Mouse (Mus musculus): ENCODE results near the gene Ptrhd1. TPM values are rescaled to one million over a fixed set of nuclear protein-coding genes. Genes with fewer than 3 reads are reported as not detected.

Gene Ptrhd1
- total and polyA plus RNA-seq, 3 experiments: 3.6 to 9.3 (median 6.7) TPM

DNA sequence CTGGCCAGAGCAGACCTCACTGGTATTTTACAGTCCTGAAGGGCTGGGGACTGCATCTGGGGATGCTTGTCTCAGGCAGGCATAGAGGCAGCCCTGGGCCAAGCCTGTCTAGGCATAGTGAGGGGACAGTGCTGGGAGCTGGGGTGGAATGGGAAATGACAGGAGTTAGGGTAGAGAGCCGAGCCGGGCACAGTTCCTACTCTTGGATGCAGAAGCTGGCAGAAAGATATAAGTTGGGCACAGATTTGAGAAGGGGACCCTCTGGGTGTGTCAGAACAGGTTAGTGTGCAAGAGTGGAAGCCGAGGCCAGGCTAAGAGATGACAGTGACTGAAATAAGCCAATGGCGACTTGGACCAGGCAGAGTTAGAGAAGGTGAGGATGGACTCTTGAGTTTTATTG lies 31.6 kb upstream of the Ptrhd1 start:
- no peaks in the 10 kb centered on the region for H3K9me3 ChIP-seq (replicated peaks; ENCODE audit: low read length)
- no peak overlapping the region for H3K27ac ChIP-seq (ENCODE audit: insufficient read depth, low read depth)
- no peaks in the 10 kb centered on the region; a peak in 2 of 4 replicates for H3K4me1 ChIP-seq (ENCODE audit: control insufficient read depth in 1 of 2, insufficient read depth in 2 of 2)
- H3K9ac ChIP-seq (ENCODE audit: insufficient read depth, low read depth): no peak overlapping the region
- H3K79me2 ChIP-seq (replicated peaks; ENCODE audit: control insufficient read depth, extremely low read depth, insufficient read depth, poor library complexity, severe bottlenecking): no peaks in the 10 kb centered on the region
- H3K27me3 ChIP-seq (replicated peaks): no peaks in the 10 kb centered on the region
- H3K36me3 ChIP-seq (replicated peaks in 1 of 2; ENCODE audit: control insufficient read depth in 1 of 2, insufficient read depth in 1 of 2, low read length in 1 of 2): peaks cover 0 to 19% of the 10 kb centered on the region in 2 experiments
- H3K4me3 ChIP-seq (replicated peaks in 1 of 3; ENCODE audit: low read depth in 2 of 3, low read length in 2 of 3, poor library complexity in 1 of 3): no peak overlapping the region
- in situ Hi-C loops (cut with MboI; ENCODE audit: low pct_ligation_motif_present, low pct_unique_long_range_greater_than_20kb, low sequenced_read_pairs): no loop called here
- no peak for TF ChIP-seq HCFC1 (IDR thresholded peaks at IDR 0.05; ENCODE audit: low read depth, low read length)
- TF ChIP-seq TCF12 (IDR thresholded peaks at IDR 0.05; ENCODE audit: low read depth, low read length): no peak
- TF ChIP-seq ELF1 (IDR thresholded peaks at IDR 0.05; ENCODE audit: low read depth, low read length): no peak
- TF ChIP-seq USF1 (IDR thresholded peaks at IDR 0.05; ENCODE audit: low read depth, low read length): no peak
- TF ChIP-seq JUN (IDR thresholded peaks at IDR 0.05; ENCODE audit: insufficient read depth, low read depth, low read length): no peak
- no peak for TF ChIP-seq CTCF (conservative IDR thresholded peaks at IDR 0.05 in 1 of 2, IDR thresholded peaks at IDR 0.05 in 1 of 2; ENCODE audit: low read depth in 2 of 2, low read length in 2 of 2)
- no peak for TF ChIP-seq UBTF (IDR thresholded peaks at IDR 0.05; ENCODE audit: low read depth, low read length)
- TF ChIP-seq IRF4 (IDR thresholded peaks at IDR 0.05; ENCODE audit: low read depth, low read length): no peak
- TF ChIP-seq CHD1 (IDR thresholded peaks at IDR 0.05; ENCODE audit: low read depth, low read length): no peak
- TF ChIP-seq SMC3 (IDR thresholded peaks at IDR 0.05; ENCODE audit: low read depth, low read length): no peak
- no peak for TF ChIP-seq POLR2AphosphoS2 (IDR thresholded peaks at IDR 0.05; ENCODE audit: low read depth, low read length)
- TF ChIP-seq PAX5 (IDR thresholded peaks at IDR 0.05; ENCODE audit: low read length): no peak
- TF ChIP-seq BHLHE40 (IDR thresholded peaks at IDR 0.05; ENCODE audit: low read depth, low read length): no peak
- TF ChIP-seq MXI1 (IDR thresholded peaks at IDR 0.05; ENCODE audit: low read depth, low read length): no peak
- no peak for TF ChIP-seq NELFE (IDR thresholded peaks at IDR 0.05; ENCODE audit: low read depth, low read length)
- dilution Hi-C loops (cut with MboI; ENCODE audit: extremely low pct_ligation_motif_present, extremely low pct_unique_long_range_greater_than_20kb, low sequenced_read_pairs): no loop called here
- DNase-seq (ENCODE audit: extremely low read depth): no peak
- H3K4me2 ChIP-seq (ENCODE audit: insufficient read depth, low read depth, poor library complexity, severe bottlenecking): no peak overlapping the region

GRCm38 (mm10) chr12:4206106-4206505 lies 27.7 kb upstream of the Ptrhd1 start:
- Histone ChIP-seq H3K4me2 (ENCODE audit: insufficient read depth, low read depth, poor library complexity, severe bottlenecking) (no peak overlapping the region), H3K27me3 (replicated peaks) (no peaks in the 10 kb centered on the region), H3K4me1 (ENCODE audit: control insufficient read depth in 1 of 2, insufficient read depth in 2 of 2) (peaks cover 6 to 28% of the 10 kb centered on the region in 2 experiments), H3K79me2 (replicated peaks; ENCODE audit: control insufficient read depth, extremely low read depth, insufficient read depth, poor library complexity, severe bottlenecking) (no peaks in the 10 kb centered on the region), H3K9ac (ENCODE audit: insufficient read depth, low read depth) (no peak overlapping the region), H3K27ac (ENCODE audit: insufficient read depth, low read depth) (no peak overlapping the region), H3K4me3 (replicated peaks in 1 of 3; ENCODE audit: low read depth in 2 of 3, low read length in 2 of 3, poor library complexity in 1 of 3) (no peak overlapping the region), H3K9me3 (replicated peaks; ENCODE audit: low read length) (no peaks in the 10 kb centered on the region), H3K36me3 (replicated peaks in 1 of 2; ENCODE audit: control insufficient read depth in 1 of 2, insufficient read depth in 1 of 2, low read length in 1 of 2) (peaks cover 0 to 33% of the 10 kb centered on the region in 2 experiments)
- in situ Hi-C loops (cut with MboI; ENCODE audit: low pct_ligation_motif_present, low pct_unique_long_range_greater_than_20kb, low sequenced_read_pairs): no loop called here
- TF ChIP-seq MAFK (IDR thresholded peaks at IDR 0.05; ENCODE audit: insufficient replicate concordance, low read length) (no peak), SIN3A (IDR thresholded peaks at IDR 0.05; ENCODE audit: low read length) (no peak), ETS1 (conservative IDR thresholded peaks at IDR 0.05; ENCODE audit: low read depth, low read length) (no peak), E2F4 (IDR thresholded peaks at IDR 0.05; ENCODE audit: insufficient replicate concordance, low read depth, low read length) (no peak), HCFC1 (IDR thresholded peaks at IDR 0.05; ENCODE audit: low read depth, low read length) (no peak), ZNF384 (IDR thresholded peaks at IDR 0.05; ENCODE audit: low read depth, low read length) (no peak), RCOR1 (conservative IDR thresholded peaks at IDR 0.05; ENCODE audit: low read depth, low read length) (no peak)
- DNase-seq (ENCODE audit: extremely low read depth): no peak
- dilution Hi-C loops (cut with MboI; ENCODE audit: extremely low pct_ligation_motif_present, extremely low pct_unique_long_range_greater_than_20kb, low sequenced_read_pairs): no loop called here
